Mouse (Mus musculus): ENCODE data around the gene H2-Oa. TPM values are rescaled to one million over a fixed set of nuclear protein-coding genes. Genes with fewer than 3 reads are reported as not detected.
A peak's percentile ranks its signal among the peaks of the same experiment; 100 is the strongest.

H2-Oa gene
- polyA plus RNA-seq, 1 experiment from 2014 or later: 0.44 TPM

DNA sequence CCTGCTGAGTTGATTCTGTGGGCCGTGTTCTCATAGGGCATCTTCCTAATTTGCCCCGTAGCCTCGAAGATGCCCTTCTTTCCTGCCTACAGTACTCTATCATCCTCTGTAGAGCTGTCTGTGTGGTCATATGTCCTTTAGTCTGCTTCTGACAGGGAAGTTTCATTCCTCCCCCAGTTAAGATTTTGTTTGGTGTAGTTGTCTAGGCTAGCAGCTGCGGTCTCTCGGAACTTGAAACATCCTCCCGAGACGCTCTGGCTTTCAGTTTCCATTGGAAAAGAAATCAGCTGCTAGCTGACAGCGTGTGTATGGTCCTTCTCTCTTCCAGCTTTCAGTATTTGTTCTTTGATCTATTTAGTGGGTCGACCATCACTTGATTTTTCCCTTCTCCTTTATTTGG lies 12.7 kb downstream of the H2-Oa start:
- H3K27me3 ChIP-seq (replicated peaks): no peaks in the 10 kb centered on the region
- no peak overlapping the region for H3K4me2 ChIP-seq (replicated peaks)
- H3K9me3 ChIP-seq: no peaks in the 10 kb centered on the region; the same call in 1 of the 2 replicates
- H3K36me3 ChIP-seq: peaks cover 9% of the 10 kb centered on the region; the same call in 1 of the 2 replicates
- no peak for ATAC-seq (ENCODE audit: low FRiP score, low read depth)
- no peaks in the 10 kb centered on the region for H3K4me1 ChIP-seq
- no peak overlapping the region for H3K4me3 ChIP-seq
- 87% methylated on average over 9 of the region's 9 CpGs for WGBS
- H3K27ac ChIP-seq: no peak overlapping the region
- no peak overlapping the region for H3K9ac ChIP-seq

DNA sequence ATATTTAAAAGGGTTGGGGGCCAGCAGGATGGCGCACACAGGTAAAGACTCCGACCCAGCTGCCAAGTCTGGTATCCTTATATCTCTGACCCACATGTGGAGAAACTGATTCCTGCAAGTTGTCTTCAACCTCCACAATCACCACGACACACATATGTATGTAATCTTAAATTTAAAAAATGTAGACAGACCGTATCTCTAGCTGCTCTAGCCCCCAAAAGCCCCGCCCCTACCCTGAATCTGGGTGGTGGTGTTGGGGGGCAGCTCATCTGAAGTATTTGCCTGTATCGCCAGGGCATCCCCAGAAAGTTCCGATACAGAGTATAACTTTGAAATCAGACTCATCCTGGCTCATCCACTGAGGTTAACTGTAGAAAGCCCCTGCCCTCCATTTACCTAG lies 14.4 kb downstream of the H2-Oa start:
- no peak for ATAC-seq (ENCODE audit: low FRiP score, low read depth)
- H3K4me2 ChIP-seq (replicated peaks): no peak overlapping the region
- no peaks in the 10 kb centered on the region; the same call in 1 of the 2 replicates for H3K9me3 ChIP-seq
- H3K27ac ChIP-seq: no peak overlapping the region
- H3K4me1 ChIP-seq: no peaks in the 10 kb centered on the region; the same call in 1 of the 2 replicates
- H3K27me3 ChIP-seq (replicated peaks): no peaks in the 10 kb centered on the region
- H3K4me3 ChIP-seq: no peak overlapping the region
- H3K9ac ChIP-seq: no peak overlapping the region
- H3K36me3 ChIP-seq: peaks cover 25% of the 10 kb centered on the region
- 88% methylated on average over 7 of the region's 7 CpGs for WGBS

DNA sequence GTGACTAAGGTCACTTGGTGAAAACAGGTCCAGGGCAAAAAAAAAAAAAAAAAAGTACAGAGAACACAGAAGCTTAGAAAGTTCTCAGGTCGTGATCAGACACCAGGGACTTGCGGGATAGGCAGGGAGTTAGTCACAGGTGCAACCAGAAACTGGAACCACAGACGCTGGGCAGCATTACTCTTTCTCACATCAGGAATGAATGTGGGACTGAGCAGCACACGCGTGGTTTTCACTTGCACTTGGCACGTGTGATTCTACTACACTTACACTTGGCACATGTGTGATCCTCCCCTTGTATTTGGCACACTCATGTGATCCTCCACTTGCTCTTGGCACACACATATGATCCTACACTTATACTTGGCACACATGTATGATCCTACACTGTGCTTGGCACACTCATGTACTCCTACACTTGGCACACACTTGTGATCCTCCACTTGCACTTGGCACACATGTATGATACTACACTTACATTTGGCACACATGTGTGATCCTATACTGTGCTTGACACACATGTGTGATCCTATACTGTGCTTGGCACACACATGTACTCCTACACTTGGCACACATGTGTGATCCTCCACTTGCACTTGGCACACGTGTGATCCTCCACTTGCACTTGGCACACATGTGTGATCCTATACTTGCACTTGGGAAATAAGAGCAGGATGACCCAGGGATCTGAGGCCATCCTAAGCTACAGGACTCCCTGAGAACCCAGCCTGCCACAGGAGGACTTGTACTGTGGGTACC lies 15.1 kb downstream of the H2-Oa start:
- H3K27ac ChIP-seq: no peak overlapping the region
- no peaks in the 10 kb centered on the region; the same call in 1 of the 2 replicates for H3K4me1 ChIP-seq
- 84% methylated on average over 7 of the region's 7 CpGs for whole genome bisulfite sequencing
- H3K4me2 ChIP-seq (replicated peaks): no peak overlapping the region
- no peak overlapping the region for H3K4me3 ChIP-seq
- peaks cover 33% of the 10 kb centered on the region for H3K36me3 ChIP-seq
- no peaks in the 10 kb centered on the region for H3K27me3 ChIP-seq (replicated peaks)
- H3K9me3 ChIP-seq: no peaks in the 10 kb centered on the region; the same call in 1 of the 2 replicates
- no peak for ATAC-seq (ENCODE audit: low FRiP score, low read depth)
- no peak overlapping the region for H3K9ac ChIP-seq

DNA sequence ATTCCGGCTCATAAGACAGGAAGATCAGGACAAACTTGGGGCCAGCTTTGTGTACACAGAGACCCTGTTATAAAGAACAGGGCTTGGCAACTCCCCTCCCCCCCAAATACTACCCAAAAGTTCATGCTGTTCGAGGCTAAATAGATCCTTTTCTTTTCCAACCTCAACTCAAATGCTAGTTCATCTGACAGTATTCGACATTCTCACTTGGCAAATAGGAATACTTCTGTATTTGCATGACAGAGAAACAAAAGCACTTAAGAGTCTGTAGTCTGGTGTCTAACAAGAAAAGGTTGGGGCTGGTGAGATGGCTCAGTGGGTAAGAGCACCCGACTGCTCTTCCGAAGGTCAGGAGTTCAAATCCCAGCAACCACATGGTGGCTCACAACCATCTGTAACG lies 16.3 kb downstream of the H2-Oa start:
- Histone ChIP-seq H3K4me2 (replicated peaks) (no peak overlapping the region), H3K9me3 (no peaks in the 10 kb centered on the region; the same call in 1 of the 2 replicates), H3K27ac (no peak overlapping the region), H3K27me3 (replicated peaks) (no peaks in the 10 kb centered on the region), H3K4me1 (no peaks in the 10 kb centered on the region; the same call in 1 of the 2 replicates), H3K36me3 (peaks cover 44% of the 10 kb centered on the region), H3K4me3 (no peak overlapping the region), H3K9ac (no peak overlapping the region)
- WGBS: 83% methylated on average over 5 of the region's 6 CpGs
- no peak for ATAC-seq (ENCODE audit: low FRiP score, low read depth)

DNA sequence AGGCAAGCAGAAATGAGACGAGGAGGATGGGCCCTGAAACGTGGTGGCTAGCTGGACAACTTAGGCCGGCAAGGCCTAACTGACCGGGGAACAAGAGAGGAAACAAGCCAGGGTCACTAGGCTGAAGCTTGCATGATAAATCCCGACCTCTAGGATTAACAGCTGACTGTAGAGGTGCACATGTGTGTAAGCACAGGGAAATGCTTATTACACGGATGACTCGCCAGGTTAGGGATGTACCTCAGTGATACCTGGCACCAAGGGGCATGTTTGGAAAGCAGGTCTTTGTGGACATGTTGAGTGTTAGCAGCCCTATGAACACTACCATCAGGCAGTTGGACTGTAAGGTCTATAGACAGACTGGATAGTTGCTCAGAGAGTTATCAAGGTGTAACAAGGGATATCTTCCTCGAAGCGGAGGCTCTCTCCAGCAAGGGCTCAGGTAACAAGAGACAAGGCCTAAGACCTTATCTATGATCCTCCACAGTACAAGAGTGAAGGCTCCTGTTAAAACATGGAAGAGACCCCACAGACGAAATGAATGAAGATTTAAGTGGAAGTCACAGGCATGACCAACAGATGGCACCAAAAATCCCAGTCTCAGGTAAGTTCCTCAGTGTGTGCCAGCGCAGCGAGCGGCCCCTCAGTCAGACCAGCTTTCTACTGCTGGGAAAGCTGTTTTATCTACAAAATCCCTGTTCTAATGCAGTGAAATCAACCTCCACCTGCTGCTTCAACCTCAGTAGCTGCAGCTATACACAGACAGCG lies 17.1 kb downstream of the H2-Oa start:
- no peak overlapping the region for H3K4me2 ChIP-seq (replicated peaks)
- no peak for ATAC-seq (ENCODE audit: low FRiP score, low read depth)
- H3K4me1 ChIP-seq: no peaks in the 10 kb centered on the region; the same call in 1 of the 2 replicates
- peaks cover 52% of the 10 kb centered on the region for H3K36me3 ChIP-seq
- no peaks in the 10 kb centered on the region; the same call in 1 of the 2 replicates for H3K9me3 ChIP-seq
- 84% methylated on average over 14 of the region's 14 CpGs for WGBS
- no peaks in the 10 kb centered on the region for H3K27me3 ChIP-seq (replicated peaks)
- no peak overlapping the region for H3K4me3 ChIP-seq
- no peak overlapping the region for H3K27ac ChIP-seq
- no peak overlapping the region for H3K9ac ChIP-seq

DNA sequence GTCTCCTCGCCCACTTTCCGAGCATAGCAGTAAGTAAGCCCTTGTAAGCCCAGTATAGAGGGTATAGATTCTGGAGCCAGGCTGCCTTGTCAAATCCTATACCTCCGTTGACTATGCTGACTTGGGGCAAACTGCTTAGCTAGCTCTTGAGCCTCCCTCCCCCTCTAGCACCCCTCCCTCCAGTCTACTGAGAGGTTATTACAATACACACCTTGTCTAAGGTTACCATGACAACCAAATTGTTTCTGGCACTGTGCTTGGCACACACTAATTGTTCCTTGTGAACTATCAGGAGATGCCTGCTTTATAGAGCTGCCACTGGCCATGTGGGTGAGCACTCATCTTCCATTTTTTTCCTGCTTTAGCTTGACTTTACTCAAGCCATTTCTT lies 17.7 kb downstream of the H2-Oa start:
- Histone ChIP-seq H3K9ac (no peak overlapping the region), H3K4me1 (no peaks in the 10 kb centered on the region; the same call in 1 of the 2 replicates), H3K9me3 (no peaks in the 10 kb centered on the region), H3K36me3 (peaks cover 58% of the 10 kb centered on the region), H3K4me3 (no peak overlapping the region), H3K27me3 (replicated peaks) (no peaks in the 10 kb centered on the region), H3K27ac (no peak overlapping the region), H3K4me2 (replicated peaks) (no peak overlapping the region)
- 77% methylated on average over 3 of the region's 3 CpGs for WGBS
- ATAC-seq (ENCODE audit: low FRiP score, low read depth): peak; percentile 29; the same call in 1 of the 2 replicates

DNA sequence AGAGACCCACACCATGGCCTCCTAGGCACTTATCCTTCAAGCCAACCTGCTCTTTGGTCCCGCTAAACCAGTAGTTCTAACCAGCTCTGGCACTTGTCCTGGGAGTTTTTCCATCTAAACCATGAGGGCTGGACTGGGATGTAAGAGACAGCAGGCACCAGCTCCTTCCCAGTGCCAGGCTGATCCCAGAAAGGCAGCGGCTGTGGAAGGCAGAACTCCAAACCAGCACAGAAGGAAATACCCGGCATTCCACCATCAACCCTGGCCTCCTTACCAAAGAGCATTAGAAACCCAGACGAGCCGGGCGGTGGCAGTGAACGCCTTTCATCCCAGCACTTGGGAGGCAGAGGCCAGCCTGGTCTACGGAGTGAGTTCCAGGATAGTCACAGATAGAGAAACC lies 18.2 kb downstream of the H2-Oa start:
- H3K9ac ChIP-seq: no peak overlapping the region
- no peak overlapping the region for H3K4me3 ChIP-seq
- H3K4me2 ChIP-seq (replicated peaks): no peak overlapping the region
- H3K27me3 ChIP-seq (replicated peaks): no peaks in the 10 kb centered on the region
- peaks cover 63% of the 10 kb centered on the region for H3K36me3 ChIP-seq
- no peak for ATAC-seq (ENCODE audit: low FRiP score, low read depth)
- H3K9me3 ChIP-seq: no peaks in the 10 kb centered on the region
- H3K4me1 ChIP-seq: no peaks in the 10 kb centered on the region; the same call in 1 of the 2 replicates
- WGBS: 66% methylated on average over 8 of the region's 8 CpGs
- no peak overlapping the region for H3K27ac ChIP-seq

DNA sequence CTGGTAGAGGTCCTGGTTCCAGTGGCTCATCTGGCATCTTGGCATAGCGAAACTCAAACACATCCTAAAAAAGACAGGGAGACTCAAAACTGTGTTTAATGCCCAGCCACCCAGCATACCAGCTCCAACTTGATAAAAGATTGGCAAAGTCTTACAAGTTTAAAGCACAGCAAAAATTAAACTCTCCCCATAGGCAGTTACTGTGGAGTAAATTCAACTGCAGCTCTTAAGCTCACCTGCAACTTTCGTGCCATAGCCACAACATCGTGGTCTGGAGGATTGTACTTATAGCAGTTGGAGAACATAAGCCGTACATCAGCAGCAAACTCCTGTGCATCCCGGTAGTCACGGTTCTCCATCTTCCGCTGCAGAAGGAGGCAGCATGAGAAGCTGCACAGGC lies 22.0 kb downstream of the H2-Oa start:
- Histone ChIP-seq H3K9ac (no peak overlapping the region), H3K27me3 (replicated peaks) (no peaks in the 10 kb centered on the region), H3K4me3 (no peak overlapping the region), H3K9me3 (no peaks in the 10 kb centered on the region), H3K27ac (no peak overlapping the region), H3K4me1 (peaks cover 13% of the 10 kb centered on the region), H3K4me2 (replicated peaks) (no peak overlapping the region), H3K36me3 (peaks cover 88% of the 10 kb centered on the region)
- no peak for ATAC-seq (ENCODE audit: low FRiP score, low read depth)
- WGBS: 92% methylated on average over 7 of the region's 7 CpGs

DNA sequence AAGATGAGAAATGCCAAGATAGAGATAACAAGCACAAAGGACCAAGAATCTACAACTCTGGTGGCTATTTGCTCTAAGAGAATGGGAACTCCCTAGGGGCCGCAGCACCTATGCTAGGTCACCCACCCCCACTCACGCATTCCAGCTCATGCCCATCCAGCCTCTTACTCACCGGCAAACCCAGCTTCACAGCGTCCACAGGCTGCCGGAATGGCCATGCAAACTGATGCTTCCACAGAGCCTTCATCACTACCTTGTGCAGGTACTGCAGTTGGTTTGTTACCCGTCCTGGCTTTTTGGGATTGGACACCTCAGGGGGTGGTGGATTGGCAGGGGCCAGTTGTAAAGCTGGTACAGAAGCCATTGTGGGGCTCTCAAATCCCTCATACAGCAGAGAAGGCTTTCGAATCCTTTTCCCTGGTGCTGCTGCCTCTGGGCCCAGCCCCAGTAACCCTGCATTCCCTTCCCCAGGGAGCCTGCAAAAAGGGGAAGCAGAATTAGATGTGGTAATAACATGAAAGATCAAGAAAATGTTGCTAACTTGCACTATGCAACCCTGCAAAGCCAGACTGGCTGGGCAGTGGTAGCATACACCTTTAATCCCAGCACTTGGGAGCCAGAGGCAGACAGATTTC lies 24.7 kb downstream of the H2-Oa start:
- Histone ChIP-seq H3K27me3 (replicated peaks) (no peaks in the 10 kb centered on the region), H3K4me2 (replicated peaks) (peak overlapping the region; percentile 99), H3K36me3 (peaks cover 63% of the 10 kb centered on the region), H3K4me1 (peaks cover 13% of the 10 kb centered on the region), H3K27ac (no peak overlapping the region), H3K9ac (peak overlapping the region; percentile 96), H3K4me3 (peak overlapping the region; percentile 96), H3K9me3 (no peaks in the 10 kb centered on the region)
- ATAC-seq (ENCODE audit: low FRiP score, low read depth): no peak
- 43% methylated on average over 7 of the region's 7 CpGs for WGBS

DNA sequence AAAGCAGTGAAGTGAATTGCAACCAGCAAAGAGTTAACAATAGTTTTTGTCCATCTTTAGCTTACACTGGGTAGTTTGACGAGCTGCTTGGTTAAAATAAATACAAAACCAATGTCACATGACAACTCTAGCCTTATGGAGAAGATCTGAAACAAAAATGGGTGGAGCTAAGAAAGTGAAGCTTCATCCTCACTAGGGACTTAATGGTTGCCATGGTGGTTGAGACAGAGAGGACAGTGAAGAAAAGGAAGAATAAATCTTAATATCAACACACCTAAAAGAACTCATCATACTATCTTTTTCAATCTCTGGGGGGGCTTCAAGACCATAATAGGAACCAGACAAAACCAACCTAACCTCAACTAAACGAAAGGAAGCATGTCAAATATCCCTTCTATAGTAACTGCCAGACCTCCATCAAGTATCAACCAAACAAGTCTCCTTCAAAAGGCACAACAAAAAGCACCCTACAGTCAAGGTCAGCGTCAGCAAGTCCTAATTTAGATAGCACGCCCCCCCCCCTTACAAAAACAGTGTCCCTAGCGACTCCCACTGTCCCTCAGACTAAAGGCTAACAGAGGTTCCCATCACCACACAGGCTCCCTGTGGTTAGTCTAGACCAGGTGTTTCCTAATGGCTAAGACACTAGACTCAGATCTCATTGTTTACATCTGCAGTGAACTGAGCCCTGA lies 25.4 kb downstream of the H2-Oa start:
- H3K36me3 ChIP-seq: peaks cover 55% of the 10 kb centered on the region
- H3K4me2 ChIP-seq (replicated peaks): peak overlapping the region; percentile 99
- no peak for ATAC-seq (ENCODE audit: low FRiP score, low read depth)
- H3K9me3 ChIP-seq: no peaks in the 10 kb centered on the region
- H3K4me1 ChIP-seq: peaks cover 13% of the 10 kb centered on the region
- H3K27me3 ChIP-seq (replicated peaks): no peaks in the 10 kb centered on the region
- no peak overlapping the region for H3K27ac ChIP-seq
- peak overlapping the region; percentile 96 for H3K9ac ChIP-seq
- 1% methylated on average over 5 of the region's 5 CpGs for WGBS
- peak overlapping the region; percentile 96 for H3K4me3 ChIP-seq

DNA sequence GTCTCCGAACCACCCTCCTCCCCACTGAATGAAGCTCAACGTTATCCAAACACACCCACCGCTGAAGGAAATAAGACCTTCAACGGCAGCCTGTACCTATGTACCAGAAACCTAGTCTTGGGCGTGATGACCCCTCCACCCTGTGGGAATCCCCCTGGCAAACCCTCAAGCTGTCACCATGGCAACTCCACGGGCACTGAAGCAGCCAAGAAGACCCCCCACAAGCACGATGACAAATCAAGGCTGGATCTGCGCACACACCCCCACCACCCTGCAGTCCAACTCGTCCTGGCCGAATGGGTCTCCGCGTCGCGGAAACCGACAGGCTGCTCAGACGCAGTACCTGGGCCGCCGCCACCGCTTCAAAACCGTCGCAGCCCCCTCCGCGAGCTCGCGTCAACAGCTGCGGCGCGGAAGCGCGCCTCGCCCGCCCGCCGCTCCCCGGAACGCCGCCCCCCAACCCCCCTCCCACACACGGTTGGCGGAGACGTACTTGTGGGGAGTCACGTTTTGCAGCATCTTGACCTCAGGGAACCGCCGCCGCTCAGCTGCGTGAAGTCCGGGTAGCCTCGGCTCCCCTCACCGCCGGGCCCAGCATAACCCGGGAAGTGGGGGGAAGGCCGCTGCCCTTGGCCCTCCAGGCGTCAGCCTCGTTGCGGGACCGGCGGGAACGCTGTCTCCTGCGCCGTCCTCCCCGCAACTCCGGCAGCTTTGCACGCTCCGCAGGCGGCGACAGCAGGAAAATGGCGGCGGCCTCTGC lies 26.2 kb downstream of the H2-Oa start:
- ATAC-seq (ENCODE audit: low FRiP score, low read depth): no peak
- H3K4me2 ChIP-seq (replicated peaks): peak overlapping the region; percentile 99
- peaks cover 15% of the 10 kb centered on the region for H3K4me1 ChIP-seq
- H3K36me3 ChIP-seq: peaks cover 48% of the 10 kb centered on the region
- H3K4me3 ChIP-seq: peak overlapping the region; percentile 96
- H3K27ac ChIP-seq: peak overlapping the region; percentile 70; the same call in 1 of the 2 replicates
- no peaks in the 10 kb centered on the region for H3K9me3 ChIP-seq
- peak overlapping the region; percentile 96 for H3K9ac ChIP-seq
- no peaks in the 10 kb centered on the region for H3K27me3 ChIP-seq (replicated peaks)
- WGBS: under 1% methylated on average over 64 of the region's 67 CpGs

Measured in neural tube, embryonic 12.5 days (tissue).